Mouse (Mus musculus) MEL (cell line): ENCODE data around the gene Afap1l2. TPM values are rescaled to one million over a fixed set of nuclear protein-coding genes. Genes with fewer than 3 reads are reported as not detected.

Source experiments
- DNase-seq: peaks from one replicate; pipeline ENCODE4 v3.0.0; 2011; ENCODE audit warnings: low read depth, low spot score
- H3K27ac ChIP-seq: 2 replicates; pipeline ENCODE4 v1.5.1; 2012; ENCODE audit warnings: low read depth, mild to moderate bottlenecking, control low read depth, low read length, moderate library complexity; ENCODE audit not compliant: control insufficient read depth
- H3K27me3 ChIP-seq, 2 experiments: fragments of 150-350 bp in 1 of 2; sonication (generic) in 1 of 2; 2 replicates each; pipeline ENCODE4 v1.6.1; 2012; ENCODE audit warnings: low read length in 2 of 2, mild to moderate bottlenecking in 2 of 2, improper control_type of control experiment in 1 of 2, moderate library complexity in 1 of 2; ENCODE audit not compliant: insufficient read depth in 2 of 2, control insufficient read depth in 1 of 2
- H3K36me3 ChIP-seq, 2 experiments: 2 replicates each; pipeline ENCODE4 v1.6.1; 2012 to 2014; ENCODE audit warnings: low read length in 2 of 2, improper control_type of control experiment in 1 of 2, inconsistent platforms in 1 of 2, mild to moderate bottlenecking in 1 of 2; ENCODE audit not compliant: insufficient read depth in 2 of 2, control insufficient read depth in 1 of 2
- H3K4me1 ChIP-seq, 2 experiments: fragments of 150-350 bp in 1 of 2; sonication (generic) in 1 of 2; 2 replicates each; pipeline ENCODE4 v1.6.1; 2012; ENCODE audit warnings: low read length in 2 of 2, improper control_type of control experiment in 1 of 2, mild to moderate bottlenecking in 1 of 2; ENCODE audit not compliant: insufficient read depth in 2 of 2, control insufficient read depth in 1 of 2
- H3K4me3 ChIP-seq, 2 experiments: fragments of 150-350 bp in 1 of 2; sonication (generic) in 1 of 2; 2 replicates each; pipeline ENCODE4 v1.5.1; 2012; ENCODE audit warnings: low read depth in 2 of 2, low read length in 2 of 2, mild to moderate bottlenecking in 2 of 2, moderate library complexity in 2 of 2, control low read depth in 1 of 2, improper control_type of control experiment in 1 of 2; ENCODE audit not compliant: control insufficient read depth in 1 of 2, insufficient read depth in 1 of 2
- H3K79me2 ChIP-seq: 2 replicates; pipeline ENCODE4 v1.6.1; 2012; ENCODE audit warnings: mild to moderate bottlenecking, low read length, moderate library complexity; ENCODE audit not compliant: control insufficient read depth, poor library complexity, insufficient read depth
- H3K9ac ChIP-seq: 2 replicates; pipeline ENCODE4 v1.6.1; 2012; ENCODE audit warnings: low read depth, mild to moderate bottlenecking, control low read depth, low read length, moderate library complexity; ENCODE audit not compliant: control insufficient read depth, poor library complexity, severe bottlenecking
- H3K9me3 ChIP-seq: fragments of 150-350 bp; sonication (generic); replicated peaks from 2 replicates; pipeline ENCODE4 v1.6.1; 2012; ENCODE audit warnings: mild to moderate bottlenecking, low read length, improper control_type of control experiment, moderate library complexity; ENCODE audit not compliant: insufficient read depth
- BHLHE40 ChIP-seq: IDR thresholded peaks from 2 replicates; pipeline ENCODE4 v1.6.1; 2012; ENCODE audit warnings: low read depth, mild to moderate bottlenecking, inconsistent platforms, low read length, improper control_type of control experiment, borderline replicate concordance
- CHD2 ChIP-seq: IDR thresholded peaks from 2 replicates; pipeline ENCODE4 v1.6.1; 2011; ENCODE audit warnings: low read length, improper control_type of control experiment
- CTCF ChIP-seq, 3 experiments: IDR thresholded peaks in 2 of 3; conservative IDR thresholded peaks in 1 of 3; 2 replicates each; pipeline ENCODE4 v1.5.1; 2011 to 2012; ENCODE audit warnings: low read length in 3 of 3, low read depth in 2 of 3, mild to moderate bottlenecking in 2 of 3, improper control_type of control experiment in 1 of 3, inconsistent platforms in 1 of 3, mixed read lengths in 1 of 3, moderate library complexity in 1 of 3; ENCODE audit not compliant: control insufficient read depth in 1 of 3, insufficient read depth in 1 of 3, poor library complexity in 1 of 3, severe bottlenecking in 1 of 3
- ELF1 ChIP-seq: IDR thresholded peaks from 2 replicates; pipeline ENCODE4 v1.6.1; 2014; ENCODE audit warnings: low read depth, mild to moderate bottlenecking, inconsistent platforms, low read length, improper control_type of control experiment, moderate library complexity
- EP300 ChIP-seq, 2 experiments: IDR thresholded peaks; 2 replicates each; pipeline ENCODE4 v1.6.1; 2011; ENCODE audit warnings: improper control_type of control experiment in 2 of 2, low read length in 2 of 2, low read depth in 1 of 2, mild to moderate bottlenecking in 1 of 2
- ETS1 ChIP-seq: IDR thresholded peaks from 2 replicates; pipeline ENCODE4 v1.6.1; 2012; ENCODE audit warnings: low read depth, mild to moderate bottlenecking, inconsistent platforms, low read length, improper control_type of control experiment, moderate library complexity
- KAT2A ChIP-seq: conservative IDR thresholded peaks from 2 replicates; pipeline ENCODE4 v1.6.1; 2012; ENCODE audit warnings: low read depth, low read length, improper control_type of control experiment, inconsistent platforms
- MAX ChIP-seq: IDR thresholded peaks from 2 replicates; pipeline ENCODE4 v1.6.1; 2011; ENCODE audit warnings: low read length, improper control_type of control experiment
- MAZ ChIP-seq: IDR thresholded peaks from 2 replicates; pipeline ENCODE4 v1.6.1; 2012; ENCODE audit warnings: low read depth, mild to moderate bottlenecking, inconsistent platforms, low read length, improper control_type of control experiment
- MEF2A ChIP-seq: IDR thresholded peaks from 2 replicates; pipeline ENCODE4 v1.6.1; 2014; ENCODE audit warnings: low read depth, mild to moderate bottlenecking, inconsistent platforms, low read length, improper control_type of control experiment; ENCODE audit not compliant: poor library complexity, insufficient replicate concordance, severe bottlenecking; ENCODE audit errors: extremely low read depth
- MYC ChIP-seq: IDR thresholded peaks from 2 replicates; pipeline ENCODE4 v1.6.1; 2011; ENCODE audit warnings: low read depth, mild to moderate bottlenecking, low read length, improper control_type of control experiment, moderate library complexity
- POLR2AphosphoS2 ChIP-seq: IDR thresholded peaks from 2 replicates; pipeline ENCODE4 v1.6.1; 2011; ENCODE audit warnings: low read length, improper control_type of control experiment
- POLR2AphosphoS5 ChIP-seq: IDR thresholded peaks from 2 replicates; pipeline ENCODE4 v1.6.1; 2012; ENCODE audit warnings: low read depth, borderline replicate concordance, mild to moderate bottlenecking, inconsistent platforms, low read length, moderate library complexity, mixed read lengths
- RAD21 ChIP-seq: IDR thresholded peaks from 2 replicates; pipeline ENCODE4 v1.6.1; 2011; ENCODE audit warnings: mild to moderate bottlenecking, low read depth, low read length, improper control_type of control experiment
- RCOR1 ChIP-seq: IDR thresholded peaks from 2 replicates; pipeline ENCODE4 v1.6.1; 2012; ENCODE audit warnings: low read depth, mild to moderate bottlenecking, inconsistent platforms, low read length, improper control_type of control experiment
- SIN3A ChIP-seq: IDR thresholded peaks from 2 replicates; pipeline ENCODE4 v1.6.1; 2012; ENCODE audit warnings: low read length, improper control_type of control experiment, inconsistent platforms
- SMC3 ChIP-seq: IDR thresholded peaks from 2 replicates; pipeline ENCODE4 v1.6.1; 2011; ENCODE audit warnings: low read depth, low read length, improper control_type of control experiment
- UBTF ChIP-seq: IDR thresholded peaks from 2 replicates; pipeline ENCODE4 v1.6.1; 2012; ENCODE audit warnings: low read depth, mild to moderate bottlenecking, inconsistent platforms, low read length, improper control_type of control experiment, moderate library complexity, borderline replicate concordance; ENCODE audit not compliant: insufficient read depth
- ZC3H11A ChIP-seq: IDR thresholded peaks from 2 replicates; pipeline ENCODE4 v1.6.1; 2012; ENCODE audit warnings: low read depth, mild to moderate bottlenecking, inconsistent platforms, low read length, improper control_type of control experiment
- ZKSCAN1 ChIP-seq: IDR thresholded peaks from 2 replicates; pipeline ENCODE4 v1.6.1; 2012; ENCODE audit warnings: low read depth, mild to moderate bottlenecking, inconsistent platforms, low read length, improper control_type of control experiment, moderate library complexity
- ZNF384 ChIP-seq: IDR thresholded peaks from 2 replicates; pipeline ENCODE4 v1.6.1; 2012; ENCODE audit warnings: low read depth, mild to moderate bottlenecking, inconsistent platforms, low read length, improper control_type of control experiment
- polyA plus RNA-seq, 2 experiments: library from polyadenylated mRNA; stranded (reverse) in 1 of 2; unstranded in 1 of 2; fragments of >175 nt in 1 of 2; fragments of >200 nt in 1 of 2; gene quantifications; 2 replicates each; pipeline versions ENCODE4 v1.2.1 to v1.2.4; 2012; ENCODE audit warnings: low replicate concordance in 2 of 2, low read depth in 1 of 2; ENCODE audit not compliant: insufficient read length in 2 of 2, insufficient read depth in 1 of 2, missing spikeins in 1 of 2
- total RNA-seq: library from RNA; depleted of rRNA; stranded (reverse); fragments of 300-350 nt; gene quantifications from 2 replicates; pipeline ENCODE4 v1.2.3, GENCODE M21; 2012

Gene Afap1l2
- total and polyA plus RNA-seq, 3 experiments, result not detected

DNA sequence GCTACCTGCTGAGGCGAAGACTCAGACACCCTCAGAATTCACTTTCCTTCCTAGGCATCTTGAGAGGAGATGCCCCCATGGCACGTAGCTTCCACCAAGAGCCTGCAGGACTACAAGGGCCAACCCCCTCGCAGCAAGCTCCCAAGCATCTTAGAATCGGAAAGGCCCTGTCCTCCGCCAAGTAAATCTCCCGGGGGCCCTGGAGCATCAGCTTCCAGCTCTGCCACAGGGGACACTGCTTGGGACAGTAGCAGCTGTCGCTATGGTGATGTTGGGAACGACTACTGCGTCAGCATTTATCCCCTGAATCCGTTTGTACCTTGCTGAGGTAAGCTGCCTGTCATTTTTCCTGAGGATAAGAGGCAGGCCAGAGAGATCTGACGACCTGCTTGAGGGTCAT, 97.5 kb downstream of the Afap1l2 start:
- TF ChIP-seq BHLHE40, result no peak
- TF ChIP-seq MYC, result no peak
- no peak for TF ChIP-seq CHD2
- TF ChIP-seq MEF2A, result no peak
- TF ChIP-seq SIN3A, result no peak
- TF ChIP-seq RCOR1, result no peak
- TF ChIP-seq ZC3H11A, result no peak
- TF ChIP-seq UBTF, result no peak
- TF ChIP-seq POLR2AphosphoS5, result no peak
- TF ChIP-seq ETS1, result no peak
- H3K27ac ChIP-seq, result no peak overlapping the region
- H3K4me3 ChIP-seq, result no peak overlapping the region
- no peaks in the 10 kb centered on the region for H3K27me3 ChIP-seq
- no peaks in the 10 kb centered on the region for H3K36me3 ChIP-seq
- H3K9me3 ChIP-seq, result no peaks in the 10 kb centered on the region
- H3K79me2 ChIP-seq, result no peaks in the 10 kb centered on the region
- no peak for DNase-seq
- H3K9ac ChIP-seq, result no peak overlapping the region
- no peaks in the 10 kb centered on the region for H3K4me1 ChIP-seq

DNA sequence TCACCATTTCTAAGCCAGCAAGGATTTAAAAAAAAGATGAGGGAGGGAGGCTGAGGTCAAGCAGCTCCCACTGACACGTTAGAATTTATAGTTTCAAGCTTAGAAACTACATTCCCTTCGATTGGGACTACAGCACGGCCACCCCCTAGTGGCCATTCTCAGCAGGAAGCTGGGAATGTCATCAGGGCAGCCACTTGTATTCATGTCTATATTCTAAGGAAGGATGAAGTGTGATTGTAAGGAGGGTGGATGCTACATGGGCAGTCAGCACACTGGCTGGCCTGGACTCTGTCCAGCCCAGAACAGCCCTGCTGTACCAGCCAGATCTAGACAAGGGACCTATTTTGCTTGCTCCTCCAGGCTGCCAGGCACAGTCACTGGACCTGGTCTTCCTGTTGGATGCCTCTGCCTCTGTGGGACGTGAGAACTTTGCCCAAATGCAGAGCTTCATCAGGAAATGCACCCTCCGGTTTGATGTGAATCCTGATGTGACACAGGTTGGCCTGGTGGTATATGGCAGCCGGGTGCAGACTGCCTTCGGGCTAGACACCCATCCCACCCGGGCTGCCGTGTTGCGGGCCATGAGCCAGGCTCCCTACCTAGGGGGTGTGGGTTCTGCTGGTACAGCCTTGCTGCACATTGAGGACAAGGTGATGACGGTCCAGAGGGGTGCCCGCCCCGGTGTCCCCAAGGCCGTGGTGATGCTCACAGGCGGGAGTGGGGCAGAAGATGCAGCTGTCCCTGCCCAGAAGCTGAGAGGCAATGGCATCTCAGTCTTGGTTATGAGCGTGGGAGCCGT, 99.4 kb downstream of the Afap1l2 start:
- DNase-seq, result peak; percentile 30
- TF ChIP-seq CTCF (IDR thresholded peaks at IDR 0.05 in 2 of 3, conservative IDR thresholded peaks at IDR 0.05 in 1 of 3; ENCODE audit: control insufficient read depth in 1 of 3, insufficient read depth in 1 of 3, low read depth in 2 of 3, low read length in 3 of 3, poor library complexity in 1 of 3, severe bottlenecking in 1 of 3) (peak; percentile 67 to 75 (median 71)), RAD21 (peak; percentile 74), ZC3H11A (peak; percentile 71), POLR2AphosphoS2 (no peak), UBTF (no peak), SMC3 (peak; percentile 74)
- Histone ChIP-seq H3K27ac (no peak overlapping the region), H3K4me3 (no peak overlapping the region), H3K4me1 (no peaks in the 10 kb centered on the region), H3K9me3 (no peaks in the 10 kb centered on the region), H3K9ac (no peak overlapping the region), H3K79me2 (no peaks in the 10 kb centered on the region), H3K36me3 (no peaks in the 10 kb centered on the region), H3K27me3 (no peaks in the 10 kb centered on the region)

GRCm38 (mm10) chr19:56907850-56908249, 100.2 kb downstream of the Afap1l2 start:
- TF ChIP-seq ELF1 (no peak), EP300 (IDR thresholded peaks at IDR 0.05; ENCODE audit: low read depth in 1 of 2, low read length in 2 of 2) (no peak), POLR2AphosphoS5 (no peak), ZNF384 (no peak), ETS1 (no peak), MAX (no peak), KAT2A (no peak), MAZ (no peak), POLR2AphosphoS2 (no peak), ZC3H11A (no peak), ZKSCAN1 (no peak), SMC3 (no peak)
- no peaks in the 10 kb centered on the region for H3K4me1 ChIP-seq

More at GRCm38 (mm10) chr19:56907850-56908249, 100.2 kb downstream of the Afap1l2 start:
- H3K27ac ChIP-seq, result no peak overlapping the region
- no peaks in the 10 kb centered on the region for H3K79me2 ChIP-seq
- no peaks in the 10 kb centered on the region for H3K27me3 ChIP-seq
- H3K4me3 ChIP-seq, result no peak overlapping the region
- H3K36me3 ChIP-seq, result no peaks in the 10 kb centered on the region
- no peaks in the 10 kb centered on the region for H3K9me3 ChIP-seq
- H3K9ac ChIP-seq, result no peak overlapping the region
- no peak for DNase-seq
